Mouse (Mus musculus) lung, adult 2 months (tissue): Measurements from ENCODE around the gene Gm10226.
A peak's percentile ranks its signal among the peaks of the same experiment; 100 is the strongest.
"Not testable (repeated sequence)": the region's sequence is repeated elsewhere in the genome, so short reads cannot be mapped to it uniquely, and the experiment has no call there.

ENCODE experiments used
- CTCF ChIP-seq: fragments of 200-500 bp; IDR thresholded peaks from 2 replicates; pipeline ENCODE4 v1.5.1; 2011; ENCODE audit warnings: mild to moderate bottlenecking, low read length, control low read depth; ENCODE audit not compliant: insufficient read depth
- POLR2A ChIP-seq: fragments of 200-500 bp; IDR thresholded peaks from 2 replicates; pipeline ENCODE4 v1.6.1; 2011; ENCODE audit warnings: low read depth, mild to moderate bottlenecking, control low read depth, low read length, borderline replicate concordance; ENCODE audit errors: extremely low read depth

DNA sequence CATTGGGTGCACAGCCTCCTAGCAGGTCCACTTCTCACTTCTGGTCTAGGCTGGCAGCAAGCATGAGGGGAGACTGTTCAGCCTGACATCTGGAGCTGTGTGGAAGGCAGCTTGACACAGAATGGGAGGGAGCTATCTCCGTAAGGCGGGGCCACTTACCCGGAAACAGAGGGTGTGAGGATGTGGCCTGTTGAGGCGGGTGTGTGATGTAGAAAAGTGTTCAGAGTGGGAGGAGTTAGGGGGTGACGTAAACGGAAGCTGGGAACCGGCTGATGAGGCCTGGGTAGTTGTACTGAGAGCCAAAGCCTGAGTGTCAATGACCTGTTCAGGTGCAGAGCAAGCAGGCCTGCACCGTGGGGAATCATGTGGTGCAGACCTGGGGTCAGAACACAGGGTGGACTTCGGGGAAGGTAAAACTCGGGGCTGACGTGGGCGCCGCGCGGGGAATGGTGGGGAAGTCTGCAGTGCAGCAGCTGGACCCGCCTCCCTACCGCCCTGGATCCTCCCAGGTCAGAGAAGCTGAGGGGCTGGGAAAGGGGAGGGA, 41.2 kb upstream of the Gm10226 start, which contains the start of gene Zfp983:
- TF ChIP-seq CTCF = not testable (repeated sequence)
- TF ChIP-seq POLR2A = peak; percentile 50; the same call in 1 of the 2 replicates
